Mouse (Mus musculus) kidney, adult 9 months (tissue): ENCODE measurements at regions not wholly inside any gene's neighbourhood (a gene's known extent, or its start where the extent isn't known, plus 50 kb on each side); places are given as distances from the start of the nearest gene placed in this dataset.

Experiments used
- DNase-seq: peaks from one replicate; pipeline ENCODE4 v3.0.0; 2022

GRCm38 (mm10) chr15:8903651-8904050, 64.1 kb upstream of the Ranbp3l start:
- no peak for DNase-seq

- DNase-seq = no peak
These were observed 70.1 kb upstream of the Ranbp3l start for GRCm38 (mm10) chr15:8897487-8898158.

GRCm38 (mm10) chr15:8896856-8897255, 70.9 kb upstream of the Ranbp3l start:
- no peak for DNase-seq

- no peak for DNase-seq
These were observed 71.4 kb upstream of the Ranbp3l start for GRCm38 (mm10) chr15:8896391-8896790.

GRCm38 (mm10) chr15:8885585-8885984, 82.2 kb upstream of the Ranbp3l start:
- no peak for DNase-seq

GRCm38 (mm10) chr15:8884608-8885467, 82.9 kb upstream of the Ranbp3l start:
- DNase-seq = peak; percentile 50

GRCm38 (mm10) chr15:8882880-8883539, 84.7 kb upstream of the Ranbp3l start:
- peak; percentile 36 for DNase-seq

GRCm38 (mm10) chr15:8874884-8875493, 92.8 kb upstream of the Ranbp3l start:
- no peak for DNase-seq

- DNase-seq = no peak
These were observed 99.7 kb upstream of the Ranbp3l start for GRCm38 (mm10) chr15:8868021-8868420.

- DNase-seq = no peak
These were observed 100.4 kb upstream of the Ranbp3l start for GRCm38 (mm10) chr15:8867160-8867891.

- DNase-seq = no peak
These were observed 102.4 kb upstream of the Ranbp3l start for GRCm38 (mm10) chr15:8865089-8865933.

GRCm38 (mm10) chr15:8856419-8857084, 111.2 kb upstream of the Ranbp3l start:
- no peak for DNase-seq

GRCm38 (mm10) chr15:8855511-8855910, 112.2 kb upstream of the Ranbp3l start:
- DNase-seq = no peak

- peak; percentile 6 for DNase-seq
These were observed 113.4 kb upstream of the Ranbp3l start for GRCm38 (mm10) chr15:8854336-8854735.

- no peak for DNase-seq
These were observed 116.8 kb upstream of the Ranbp3l start for GRCm38 (mm10) chr15:8850996-8851395.

- DNase-seq = peak; percentile 21
These were observed 118.3 kb upstream of the Ranbp3l start for GRCm38 (mm10) chr15:8849413-8849812.

GRCm38 (mm10) chr15:8842129-8842528, 125.6 kb upstream of the Ranbp3l start:
- DNase-seq = no peak

- no peak for DNase-seq
These were observed 128.3 kb upstream of the Ranbp3l start for GRCm38 (mm10) chr15:8839462-8839861.

GRCm38 (mm10) chr15:8834151-8834550, 123.6 kb upstream of the Slc1a3 start:
- DNase-seq = no peak

GRCm38 (mm10) chr15:8832970-8833369, 122.4 kb upstream of the Slc1a3 start:
- DNase-seq = no peak
